Mouse (Mus musculus): ENCODE results near the gene Ssbp1. TPM values are rescaled to one million over a fixed set of nuclear protein-coding genes. Genes with fewer than 3 reads are reported as not detected.

Ssbp1 gene
- total RNA-seq, 2 experiments from 2014 or later, result 25.1 to 25.2 TPM

DNA sequence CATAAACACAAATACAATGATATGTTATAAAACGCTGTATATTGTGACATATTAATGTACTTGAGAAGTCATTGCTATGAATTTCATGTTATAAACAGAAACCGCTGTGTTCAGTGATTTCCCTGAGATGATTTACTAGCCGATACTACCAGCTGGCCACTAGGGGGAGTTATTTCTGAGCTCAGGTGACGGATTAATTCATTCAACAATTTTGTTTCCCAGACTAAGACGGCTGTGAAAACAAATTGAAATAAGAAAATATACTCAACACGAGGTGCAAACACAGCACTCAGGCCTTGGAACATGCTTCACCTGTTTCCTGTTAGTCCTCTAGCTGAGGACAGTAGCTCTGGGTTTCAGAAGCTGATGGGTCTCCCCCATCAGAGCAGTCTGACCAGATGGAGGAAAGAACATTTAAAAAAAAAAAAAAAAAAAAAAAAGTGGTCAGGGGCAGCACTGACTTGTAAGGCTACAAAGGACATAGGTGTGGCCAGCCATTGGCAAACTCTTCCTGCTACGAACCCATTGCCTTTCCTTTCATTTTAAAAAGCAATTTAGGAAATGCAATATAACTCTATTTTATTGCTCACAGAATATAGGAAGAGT lies 16.6 kb upstream of the Ssbp1 start:
- no peak for DNase-seq

DNA sequence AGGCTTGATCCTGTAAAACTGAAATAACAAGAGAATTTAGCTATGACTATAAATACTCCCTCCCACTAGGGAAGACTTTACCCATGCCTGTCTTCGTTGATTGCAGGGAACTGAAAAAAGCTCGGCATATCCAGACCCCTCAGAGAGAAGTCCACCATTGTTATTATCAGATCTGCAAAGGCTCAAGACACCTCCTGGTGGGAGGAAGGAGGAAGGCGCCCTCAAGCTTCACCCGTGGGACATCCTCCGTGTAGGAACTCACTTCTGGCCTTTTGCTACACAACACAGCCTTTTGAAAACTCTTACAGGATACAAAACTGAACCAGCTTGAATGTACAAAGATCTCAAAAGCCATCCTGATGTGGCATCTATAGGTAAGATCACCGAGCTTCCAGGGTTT lies 5.4 kb upstream of the Ssbp1 start:
- DNase-seq, result no peak

DNA sequence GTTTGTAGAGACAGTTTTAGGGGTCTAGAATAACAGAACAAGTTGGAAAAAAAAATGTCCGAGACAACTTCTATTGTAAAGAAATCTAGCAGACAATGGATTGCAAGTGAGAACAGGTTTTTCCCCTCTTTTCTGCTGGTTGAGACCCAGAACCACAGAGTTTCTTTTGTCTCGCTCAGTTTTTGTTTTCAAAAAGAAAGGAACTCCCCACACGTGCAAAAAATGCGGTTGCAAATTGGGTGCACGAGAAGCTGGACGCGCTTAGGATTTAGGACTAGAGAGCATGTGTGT lies 513 bp downstream of the Ssbp1 start:
- DNase-seq, result no peak

DNA sequence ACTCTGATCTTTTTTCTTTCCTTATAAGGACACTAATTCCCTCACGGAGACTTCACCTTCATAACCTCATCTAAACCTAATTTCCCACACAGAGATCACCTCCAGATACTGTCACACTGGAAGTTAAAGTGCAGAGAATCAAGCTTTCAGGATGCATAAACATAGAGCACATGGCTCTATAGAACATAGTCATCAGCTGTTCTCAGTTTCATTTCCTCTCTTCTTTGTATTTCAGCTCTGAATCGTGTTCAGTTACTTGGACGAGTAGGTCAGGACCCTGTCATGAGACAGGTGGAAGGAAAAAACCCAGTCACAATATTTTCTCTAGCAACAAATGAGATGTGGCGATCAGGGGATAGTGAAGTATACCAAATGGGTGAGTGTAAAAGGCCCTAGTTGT lies 5.0 kb downstream of the Ssbp1 start:
- DNase-seq, result no peak

DNA sequence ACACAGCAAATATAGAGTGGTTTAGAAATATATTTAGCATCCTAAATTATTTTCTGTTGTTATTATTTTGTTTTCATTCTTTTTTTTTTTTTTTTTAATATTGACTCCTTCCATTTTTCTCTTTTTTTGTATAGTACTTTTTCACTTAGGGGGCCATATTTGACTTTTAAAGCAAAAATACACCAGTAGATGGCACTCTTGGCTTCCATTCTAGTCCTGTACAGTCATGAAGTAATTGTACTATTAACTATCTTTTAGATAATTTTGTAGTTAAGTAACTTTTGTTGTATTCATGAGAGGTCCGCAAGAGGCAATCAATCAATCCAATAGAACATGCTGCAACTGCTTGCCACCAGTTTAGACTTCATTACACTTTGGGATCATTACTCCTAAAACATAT lies 8.6 kb downstream of the Ssbp1 start:
- no peak for DNase-seq

DNA sequence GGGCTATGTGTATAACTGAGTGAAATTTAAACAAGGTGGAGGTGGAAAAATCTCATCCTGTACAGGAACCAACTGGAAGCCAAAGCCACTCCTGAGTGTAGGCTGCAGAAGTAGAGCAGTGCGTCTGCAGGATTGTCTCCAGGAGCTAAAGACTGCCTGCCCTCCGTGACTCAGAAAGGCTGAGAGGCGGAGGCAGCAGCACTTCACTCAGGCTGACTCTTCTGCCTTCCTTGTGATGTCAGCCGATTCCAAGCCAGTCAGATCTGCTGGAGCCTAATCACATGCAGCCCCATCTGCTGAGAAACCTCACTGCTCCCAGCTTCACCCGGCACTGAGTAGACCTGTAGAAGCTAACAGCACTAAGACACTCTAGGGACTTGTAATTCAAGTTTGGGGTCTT lies 11.2 kb downstream of the Ssbp1 start:
- no peak for DNase-seq

DNA sequence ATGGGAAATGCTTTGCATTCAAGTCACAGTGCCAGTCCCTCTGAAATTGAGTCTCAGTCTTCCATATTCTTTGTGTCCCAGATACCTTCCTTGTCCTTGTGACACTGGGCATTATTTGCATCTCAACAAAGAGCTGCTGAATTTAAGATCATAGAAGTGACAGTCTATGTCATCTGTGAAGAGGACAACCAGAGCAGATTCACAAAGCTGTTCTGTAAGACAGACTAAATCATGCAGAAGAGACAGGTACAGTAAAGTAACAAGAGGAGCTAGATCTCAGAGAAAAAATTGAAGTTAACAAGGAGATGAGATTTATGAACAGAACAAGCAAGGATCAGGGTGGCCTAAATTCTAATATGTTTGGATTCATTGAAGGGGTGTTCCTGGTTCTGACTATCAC lies 19.8 kb downstream of the Ssbp1 start, which contains the start of gene Tas2r137:
TSS of gene Tas2r137 (plus strand) at position 301 of the 400 bp plus-strand sequence.
- no peak for DNase-seq

DNA sequence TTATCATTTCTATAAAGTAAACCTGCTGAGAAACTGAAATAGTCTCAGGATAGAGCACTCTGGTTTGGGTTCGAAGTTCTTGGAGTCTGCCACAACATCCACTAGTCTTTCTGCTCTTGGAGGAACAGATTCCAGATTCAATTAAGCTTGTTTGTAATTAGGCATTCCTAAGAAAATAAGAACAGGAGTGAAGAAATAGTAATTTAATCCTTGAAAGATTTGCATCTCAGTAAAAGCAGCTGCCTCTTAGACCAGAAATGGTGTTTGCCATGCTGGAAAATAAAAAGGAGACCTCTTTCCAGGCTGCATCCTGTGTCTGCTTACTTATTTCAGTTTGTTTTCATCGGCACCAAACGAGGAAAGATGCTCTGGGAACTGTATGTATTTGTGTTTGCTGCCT lies 22.1 kb downstream of the Ssbp1 start, which contains the start of gene Tas2r108:
TSS of gene Tas2r108 (plus strand) at position 301 of the 400 bp plus-strand sequence.
- DNase-seq, result no peak

DNA sequence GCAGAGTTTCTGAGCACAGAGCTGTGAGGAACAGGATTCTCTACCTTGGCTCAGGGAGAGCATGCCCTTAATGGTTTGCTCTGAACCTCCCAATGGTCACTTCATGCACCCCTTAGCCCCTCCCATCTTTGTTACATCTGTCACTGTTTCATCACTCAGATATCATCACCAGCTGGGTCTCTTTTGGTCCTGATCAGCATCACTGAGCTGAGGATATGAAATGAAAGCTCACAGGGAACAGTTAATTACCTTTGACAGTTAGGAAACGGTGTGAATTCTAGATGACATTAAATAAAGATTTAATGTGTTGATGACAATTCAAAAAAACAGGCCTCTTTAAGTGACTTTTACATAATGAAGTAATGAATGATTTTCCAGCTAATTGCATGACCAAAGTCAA lies 48.3 kb downstream of the Ssbp1 start, which contains the start of gene Prss37:
TSS of gene Prss37 (minus strand) at position 101 of the 400 bp plus-strand sequence.
- no peak for DNase-seq

Other genes with a start within 250 kb of the Ssbp1 start
- 1 to 10 TPM; 7.3 to 7.8 TPM for gene Agk, start 146.2 kb upstream of the Ssbp1 start, total RNA-seq (2021)
- gene E330009J07Rik, start 35.2 kb upstream of the Ssbp1 start, total RNA-seq (2021), result 1 to 10 TPM; 1.0 to 2.1 TPM
- not detected for gene Wee2, start 32.3 kb upstream of the Ssbp1 start, total RNA-seq (2021)
- not detected for gene Tas2r137, start 19.9 kb downstream of the Ssbp1 start, total RNA-seq (2021)
- gene Tas2r108, start 22.2 kb downstream of the Ssbp1 start, total RNA-seq (2021), result not detected
- gene Prss37, start 48.2 kb downstream of the Ssbp1 start, total RNA-seq (2021), result not detected
- gene Olfr461, start 83.7 kb downstream of the Ssbp1 start, total RNA-seq (2021), result not detected
- gene Olfr460, start 98.1 kb downstream of the Ssbp1 start, total RNA-seq (2021), result not detected
- under 1 TPM; 0.23 to 0.24 TPM for gene Clec5a, start 114.5 kb downstream of the Ssbp1 start, total RNA-seq (2021)
- not detected for gene Tas2r138, start 142.0 kb downstream of the Ssbp1 start, total RNA-seq (2021)
- 1 to 10 TPM in 1 of 2 experiments, under 1 TPM in 1; 0.64 to 1.4 TPM for gene Mgam, start 157.5 kb downstream of the Ssbp1 start, total RNA-seq (2021)

Data from gastrocnemius, postnatal 25 days (tissue).